Mouse (Mus musculus) embryonic fibroblast, embryonic 13.5 days (primary cell): ENCODE measurements at regions not wholly inside any gene's neighbourhood (a gene's known extent, or its start where the extent isn't known, plus 50 kb on each side); places are given as distances from the start of the nearest gene placed in this dataset.

Experiments used
- CTCF ChIP-seq: IDR thresholded peaks from 2 replicates; pipeline ENCODE4 v1.5.1; 2011; ENCODE audit warnings: mild to moderate bottlenecking, control low read depth, low read length, moderate library complexity, borderline replicate concordance; ENCODE audit not compliant: insufficient read depth
- POLR2A ChIP-seq: IDR thresholded peaks from 2 replicates; pipeline ENCODE4 v1.6.1; 2011; ENCODE audit warnings: low read depth, mild to moderate bottlenecking, control low read depth, low read length, moderate library complexity

DNA sequence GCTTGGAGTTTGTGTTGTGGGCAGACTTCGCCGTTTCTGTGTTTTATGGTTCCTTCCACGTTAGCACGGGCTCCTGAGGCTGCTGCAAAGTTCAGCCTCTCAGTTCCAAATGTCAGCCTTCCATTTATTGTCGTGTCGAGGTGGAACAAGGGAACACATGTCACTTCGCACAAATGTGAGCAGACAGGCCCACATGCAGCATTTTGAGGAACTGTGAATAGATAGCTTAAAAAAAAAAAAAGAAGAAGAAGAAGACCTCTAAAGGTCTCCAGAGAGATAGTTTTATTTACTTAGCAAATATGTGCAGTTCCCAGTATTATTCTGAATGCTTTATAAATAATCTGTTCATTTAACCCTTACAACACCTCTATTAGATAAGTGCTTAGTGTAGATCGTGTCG lies 66.4 kb upstream of the Zc3h12c start:
- no peak for TF ChIP-seq POLR2A
- no peak for TF ChIP-seq CTCF
